Mouse (Mus musculus): ENCODE measurements around the gene Rictor. TPM values are rescaled to one million over a fixed set of nuclear protein-coding genes. Genes with fewer than 3 reads are reported as not detected.
A peak's percentile ranks its signal among the peaks of the same experiment; 100 is the strongest.
"Not testable (repeated sequence)": the region's sequence is repeated elsewhere in the genome, so short reads cannot be mapped to it uniquely, and the experiment has no call there.

Rictor gene
- polyA plus RNA-seq, 1 experiment from 2014 or later, result 55.5 TPM

DNA sequence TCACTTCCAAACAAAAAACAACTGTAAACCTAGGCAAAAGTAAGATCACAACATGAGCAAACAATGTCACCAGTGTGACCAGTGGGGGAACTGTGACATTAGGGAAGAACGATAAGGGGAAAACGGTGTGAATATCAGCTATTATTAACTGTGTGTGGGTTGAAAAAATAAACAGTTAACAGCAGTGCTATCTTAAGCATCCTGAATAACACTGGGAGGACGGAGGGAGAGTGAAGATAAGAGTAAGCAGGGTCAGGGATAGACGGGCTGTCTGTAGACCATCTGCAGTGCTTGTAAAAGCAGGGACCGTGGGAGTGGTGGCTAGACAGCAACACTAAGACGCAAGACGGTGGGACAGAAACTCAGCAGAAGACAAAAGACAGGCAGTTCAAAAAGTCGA lies 35.5 kb downstream of the Rictor start:
- H3K27me3 ChIP-seq (replicated peaks), result no peaks in the 10 kb centered on the region
- no peak overlapping the region for H3K9ac ChIP-seq
- WGBS, result 45% methylated on average over 8 of the region's 8 CpGs
- ATAC-seq (ENCODE audit: low FRiP score, low read depth), result no peak
- no peaks in the 10 kb centered on the region for H3K4me1 ChIP-seq
- H3K36me3 ChIP-seq, result peaks cover 19% of the 10 kb centered on the region
- H3K9me3 ChIP-seq, result no peaks in the 10 kb centered on the region
- no peak overlapping the region for H3K4me3 ChIP-seq
- no peak overlapping the region for H3K4me2 ChIP-seq (replicated peaks)
- H3K27ac ChIP-seq, result no peak overlapping the region

DNA sequence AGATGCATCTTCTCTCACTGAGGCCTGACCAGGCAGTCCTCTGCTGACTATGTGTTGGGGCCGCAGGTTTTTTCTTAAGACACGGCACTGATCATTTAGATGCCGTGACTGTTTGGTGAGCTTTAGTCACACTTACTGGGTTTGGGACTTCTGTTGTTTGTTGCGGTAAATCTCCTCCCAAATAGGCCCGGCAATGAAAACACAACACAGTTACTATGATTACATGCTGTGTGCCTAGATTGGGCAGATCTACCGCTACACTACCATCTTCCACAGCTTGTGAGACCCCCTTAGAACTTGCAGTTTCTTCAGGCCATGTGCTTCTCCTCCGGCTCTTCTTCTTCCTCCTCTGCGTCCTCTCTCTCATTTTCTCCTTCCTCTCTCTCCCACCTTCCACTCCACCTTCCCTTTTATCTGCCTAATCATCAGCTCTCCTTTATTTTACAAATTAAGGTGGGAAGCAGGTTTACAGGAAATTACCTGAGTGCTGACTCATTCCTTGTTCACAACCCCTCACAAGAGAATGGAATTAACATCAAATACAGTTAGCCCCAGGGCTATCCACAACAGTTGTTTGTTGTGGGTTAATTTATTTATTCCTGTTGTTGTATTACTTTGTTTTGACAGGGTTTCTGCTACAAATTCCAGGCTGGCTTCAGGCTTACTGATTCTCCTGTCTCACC lies 38.3 kb downstream of the Rictor start:
- ATAC-seq (ENCODE audit: low FRiP score, low read depth); H3K27ac ChIP-seq; H3K9ac ChIP-seq; H3K9me3 ChIP-seq; H3K4me3 ChIP-seq; H3K4me2 ChIP-seq (replicated peaks); H3K27me3 ChIP-seq (replicated peaks); H3K4me1 ChIP-seq: not testable (repeated sequence)
- 65% methylated on average over 8 of the region's 8 CpGs for WGBS
- peaks cover 16% of the 10 kb centered on the region; the same call in 1 of the 2 replicates for H3K36me3 ChIP-seq

DNA sequence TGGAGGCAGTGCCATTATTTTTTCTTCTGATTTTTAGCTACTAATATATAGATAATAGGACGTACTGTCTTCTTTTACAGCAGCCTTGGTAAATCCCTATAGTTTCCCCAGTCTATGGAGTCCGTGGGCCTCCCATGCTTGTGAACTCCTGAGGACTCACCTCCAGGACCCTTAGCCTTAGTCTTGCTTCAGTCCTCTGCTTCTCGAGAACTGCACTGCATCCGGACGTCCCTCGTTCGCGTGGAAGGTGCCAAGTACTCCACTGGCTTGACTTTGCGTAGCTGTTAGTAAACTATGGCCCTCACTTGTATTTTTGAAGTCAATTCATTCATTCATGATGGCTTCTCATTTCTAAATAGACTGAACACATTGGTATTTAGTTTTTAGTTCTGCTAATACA lies 38.8 kb downstream of the Rictor start:
- no peaks in the 10 kb centered on the region for H3K27me3 ChIP-seq (replicated peaks)
- no peak for ATAC-seq (ENCODE audit: low FRiP score, low read depth)
- H3K9ac ChIP-seq, result no peak overlapping the region
- H3K27ac ChIP-seq, result no peak overlapping the region
- H3K4me2 ChIP-seq (replicated peaks), result no peak overlapping the region
- WGBS, result 90% methylated on average over 9 of the region's 9 CpGs
- H3K36me3 ChIP-seq, result peaks cover 17% of the 10 kb centered on the region; the same call in 1 of the 2 replicates
- no peaks in the 10 kb centered on the region for H3K9me3 ChIP-seq
- H3K4me3 ChIP-seq, result no peak overlapping the region
- no peaks in the 10 kb centered on the region for H3K4me1 ChIP-seq

DNA sequence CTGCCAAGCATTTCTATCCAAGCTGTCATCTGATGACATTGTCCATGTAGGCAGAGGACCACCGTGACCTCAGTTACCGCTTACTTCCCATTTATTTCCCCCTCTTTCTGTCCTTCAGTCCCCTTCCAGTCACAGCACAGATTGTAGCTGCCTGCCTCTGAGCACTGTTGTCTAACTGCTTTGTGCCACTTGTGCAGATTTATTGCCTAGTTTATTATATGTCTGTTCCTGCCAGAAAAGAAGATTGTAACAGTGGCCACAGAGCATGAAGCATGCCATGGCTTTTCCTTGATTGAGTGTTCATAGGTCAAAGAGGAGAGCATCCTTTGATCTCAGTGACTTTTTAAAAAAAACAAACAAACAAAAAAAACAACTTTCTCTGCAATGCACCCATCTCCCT lies 46.2 kb downstream of the Rictor start:
- Histone ChIP-seq H3K4me1 (no peaks in the 10 kb centered on the region), H3K36me3 (peaks cover 9% of the 10 kb centered on the region; the same call in 1 of the 2 replicates), H3K9ac (no peak overlapping the region), H3K4me3 (no peak overlapping the region), H3K27ac (no peak overlapping the region), H3K9me3 (no peaks in the 10 kb centered on the region), H3K4me2 (replicated peaks) (no peak overlapping the region), H3K27me3 (replicated peaks) (no peaks in the 10 kb centered on the region)
- WGBS, result 59% methylated on average over 2 of the region's 2 CpGs
- ATAC-seq (ENCODE audit: low FRiP score, low read depth), result no peak

DNA sequence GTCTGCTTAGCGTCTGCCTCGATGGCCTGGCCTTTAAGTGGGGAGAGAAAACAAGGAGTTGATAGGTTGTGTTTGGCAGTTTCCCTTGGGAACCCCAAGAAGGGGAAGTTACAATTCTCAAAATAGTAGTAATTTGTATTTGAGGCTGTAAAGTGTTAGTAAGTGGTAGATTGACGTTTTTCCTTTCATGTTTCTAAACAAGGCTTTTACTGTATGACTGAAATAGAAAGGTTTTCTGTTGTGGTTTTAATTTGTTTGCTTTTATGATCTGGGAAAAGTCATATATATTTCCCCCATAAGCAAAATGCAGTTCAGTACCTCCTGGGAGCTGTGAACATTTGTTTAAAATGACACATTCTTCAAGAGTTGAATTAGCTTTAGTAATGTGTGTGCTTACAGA lies 64.1 kb downstream of the Rictor start:
- Histone ChIP-seq H3K4me3 (no peak overlapping the region), H3K36me3 (peaks cover 60% of the 10 kb centered on the region), H3K4me2 (replicated peaks) (no peak overlapping the region), H3K4me1 (no peaks in the 10 kb centered on the region), H3K9ac (no peak overlapping the region), H3K9me3 (no peaks in the 10 kb centered on the region), H3K27ac (no peak overlapping the region), H3K27me3 (replicated peaks) (no peaks in the 10 kb centered on the region)
- ATAC-seq (ENCODE audit: low FRiP score, low read depth), result no peak
- WGBS, result 91% methylated on average over 3 of the region's 3 CpGs

DNA sequence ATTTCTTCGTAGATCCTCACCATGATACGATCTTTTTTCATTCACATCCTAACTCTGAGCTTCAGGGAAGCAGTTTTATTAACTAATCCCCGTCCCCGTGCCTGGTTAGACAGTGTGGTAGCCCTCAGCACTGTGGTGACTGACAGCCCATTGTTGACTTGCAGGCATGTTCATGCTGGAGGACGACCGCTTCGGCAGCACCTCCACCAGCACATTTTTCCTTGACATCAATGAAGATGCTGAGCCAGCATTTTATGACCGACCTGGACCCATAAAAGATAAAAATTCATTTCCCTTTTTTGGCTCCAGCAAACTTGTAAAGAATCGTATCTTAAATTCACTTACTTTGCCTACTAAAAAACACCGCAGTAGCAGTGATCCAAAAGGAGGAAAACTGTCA lies 78.0 kb downstream of the Rictor start:
- no peaks in the 10 kb centered on the region for H3K4me1 ChIP-seq
- no peak overlapping the region for H3K4me2 ChIP-seq (replicated peaks)
- no peak overlapping the region for H3K27ac ChIP-seq
- no peaks in the 10 kb centered on the region for H3K9me3 ChIP-seq
- ATAC-seq (ENCODE audit: low FRiP score, low read depth), result no peak
- 93% methylated on average over 10 of the region's 10 CpGs for WGBS
- no peak overlapping the region for H3K4me3 ChIP-seq
- H3K9ac ChIP-seq, result no peak overlapping the region
- no peaks in the 10 kb centered on the region for H3K27me3 ChIP-seq (replicated peaks)
- peaks cover 75% of the 10 kb centered on the region for H3K36me3 ChIP-seq

DNA sequence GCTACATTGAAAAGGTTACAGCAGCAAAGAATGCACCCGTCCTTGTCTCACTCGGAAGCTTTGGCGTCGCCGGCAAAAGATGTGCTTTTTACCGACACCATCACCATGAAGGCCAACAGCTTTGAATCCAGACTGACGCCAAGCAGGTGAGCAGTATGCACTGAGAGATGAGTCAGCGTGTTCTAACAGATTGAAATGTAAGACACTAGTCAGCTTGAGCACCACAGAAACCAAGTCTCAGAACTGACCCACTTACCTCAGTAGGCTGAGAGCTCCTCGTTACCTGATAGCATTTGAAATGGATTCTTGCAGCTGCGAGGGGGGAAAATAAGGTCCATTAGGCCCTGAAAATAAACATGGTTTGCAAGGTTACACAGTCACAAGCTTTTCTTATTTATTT lies 79.1 kb downstream of the Rictor start:
- no peaks in the 10 kb centered on the region for H3K4me1 ChIP-seq
- no peaks in the 10 kb centered on the region for H3K9me3 ChIP-seq
- no peak overlapping the region for H3K27ac ChIP-seq
- H3K9ac ChIP-seq, result no peak overlapping the region
- H3K4me2 ChIP-seq (replicated peaks), result no peak overlapping the region
- H3K4me3 ChIP-seq, result no peak overlapping the region
- peaks cover 76% of the 10 kb centered on the region for H3K36me3 ChIP-seq
- WGBS, result 92% methylated on average over 10 of the region's 10 CpGs
- no peak for ATAC-seq (ENCODE audit: low FRiP score, low read depth)
- no peaks in the 10 kb centered on the region for H3K27me3 ChIP-seq (replicated peaks)

DNA sequence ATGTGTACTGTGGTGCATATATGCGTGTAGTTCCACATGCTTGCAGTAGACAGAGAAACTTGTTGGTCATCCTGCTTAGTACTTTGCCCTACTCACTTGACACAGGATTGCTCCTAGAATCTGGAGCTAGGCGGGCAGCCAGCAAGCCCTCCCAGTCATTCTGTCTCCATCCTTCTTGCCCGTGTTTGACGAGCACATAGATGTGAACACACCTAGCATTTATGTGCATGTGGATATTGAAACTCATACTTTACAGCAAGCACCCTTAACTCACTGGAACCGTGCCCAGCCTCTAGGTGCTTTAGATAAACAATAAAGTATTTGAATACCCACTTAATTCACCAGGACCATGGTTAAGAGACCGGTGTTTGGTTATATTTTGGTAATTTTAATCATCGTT lies 81.8 kb downstream of the Rictor start:
- no peak overlapping the region for H3K4me3 ChIP-seq
- H3K9me3 ChIP-seq, result no peaks in the 10 kb centered on the region
- no peak for ATAC-seq (ENCODE audit: low FRiP score, low read depth)
- peaks cover 80% of the 10 kb centered on the region for H3K36me3 ChIP-seq
- no peaks in the 10 kb centered on the region for H3K4me1 ChIP-seq
- no peak overlapping the region for H3K27ac ChIP-seq
- no peak overlapping the region for H3K4me2 ChIP-seq (replicated peaks)
- no peak overlapping the region for H3K9ac ChIP-seq
- 94% methylated on average over 7 of the region's 7 CpGs for WGBS
- H3K27me3 ChIP-seq (replicated peaks), result no peaks in the 10 kb centered on the region

DNA sequence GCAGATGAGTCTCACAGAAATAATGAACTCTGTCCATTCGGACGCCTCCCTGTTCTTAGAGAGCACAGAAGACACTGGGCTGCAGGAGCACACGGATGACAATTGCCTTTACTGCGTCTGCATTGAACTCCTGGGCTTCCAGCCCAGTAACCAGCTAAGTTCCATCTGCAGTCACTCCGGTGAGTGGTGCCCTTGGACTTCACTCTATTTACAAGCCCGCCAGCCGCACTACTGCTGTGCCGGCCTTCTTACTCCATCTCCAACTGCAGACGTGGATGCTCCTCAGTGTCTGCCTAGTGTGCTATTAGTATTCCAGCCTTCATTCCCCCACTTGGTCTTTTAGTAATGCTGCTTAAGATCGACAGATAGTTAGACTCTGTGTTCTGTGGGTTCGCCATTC lies 83.5 kb downstream of the Rictor start:
- whole genome bisulfite sequencing, result 92% methylated on average over 11 of the region's 11 CpGs
- Histone ChIP-seq H3K4me1 (no peaks in the 10 kb centered on the region), H3K4me3 (no peak overlapping the region), H3K27me3 (replicated peaks) (no peaks in the 10 kb centered on the region), H3K36me3 (peaks cover 85% of the 10 kb centered on the region), H3K9ac (no peak overlapping the region), H3K9me3 (no peaks in the 10 kb centered on the region), H3K4me2 (replicated peaks) (no peak overlapping the region), H3K27ac (no peak overlapping the region)
- ATAC-seq (ENCODE audit: low FRiP score, low read depth), result no peak

DNA sequence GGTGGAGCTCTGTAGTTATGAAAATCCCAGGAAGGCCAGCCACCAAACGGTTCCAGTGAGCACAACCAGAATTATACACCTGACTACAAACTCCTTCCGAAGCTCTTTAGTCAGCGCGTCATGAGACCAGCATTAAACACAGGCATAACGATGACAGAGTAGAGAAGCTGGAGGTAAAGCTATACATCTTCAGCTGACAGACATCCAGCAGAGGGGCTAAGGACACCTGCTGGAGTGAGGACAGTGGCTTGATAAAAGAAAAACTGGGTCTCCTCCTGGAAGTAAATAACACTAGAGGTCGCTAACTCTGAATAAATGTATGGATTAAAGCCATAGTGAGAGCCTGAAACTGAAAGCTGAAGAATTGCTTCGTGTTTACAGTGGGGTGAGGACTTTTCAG lies 84.7 kb downstream of the Rictor start:
- Histone ChIP-seq H3K4me1 (no peaks in the 10 kb centered on the region), H3K9ac (no peak overlapping the region), H3K27ac (no peak overlapping the region), H3K36me3 (peaks cover 85% of the 10 kb centered on the region), H3K4me3 (no peak overlapping the region), H3K4me2 (replicated peaks) (no peak overlapping the region), H3K9me3 (no peaks in the 10 kb centered on the region), H3K27me3 (replicated peaks) (no peaks in the 10 kb centered on the region)
- WGBS, result 85% methylated on average over 7 of the region's 7 CpGs
- ATAC-seq (ENCODE audit: low FRiP score, low read depth), result no peak

DNA sequence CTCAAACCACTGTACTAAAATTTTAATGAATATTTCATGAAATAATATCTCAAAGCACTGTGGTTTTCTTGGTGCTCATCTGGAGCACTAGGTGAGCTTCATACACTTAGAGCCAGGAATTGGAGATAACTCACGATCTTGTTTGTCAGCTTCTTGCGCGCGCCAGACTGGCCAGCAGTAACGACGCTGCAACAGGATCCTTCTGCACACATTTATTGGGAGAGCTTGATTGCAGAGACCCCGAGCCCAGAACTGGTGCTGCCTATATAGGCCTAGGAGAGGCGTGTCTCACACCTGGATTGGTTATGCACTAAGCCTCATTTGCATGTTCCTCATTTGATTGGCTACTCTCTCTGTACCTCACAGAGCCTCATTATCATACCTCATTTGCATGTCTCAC lies 93.0 kb downstream of the Rictor start:
- H3K9ac ChIP-seq; H3K4me2 ChIP-seq (replicated peaks); ATAC-seq (ENCODE audit: low FRiP score, low read depth); H3K4me3 ChIP-seq; H3K9me3 ChIP-seq; H3K27me3 ChIP-seq (replicated peaks); H3K4me1 ChIP-seq; H3K27ac ChIP-seq: not testable (repeated sequence)
- 93% methylated on average over 8 of the region's 8 CpGs for WGBS
- peaks cover 28% of the 10 kb centered on the region for H3K36me3 ChIP-seq

DNA sequence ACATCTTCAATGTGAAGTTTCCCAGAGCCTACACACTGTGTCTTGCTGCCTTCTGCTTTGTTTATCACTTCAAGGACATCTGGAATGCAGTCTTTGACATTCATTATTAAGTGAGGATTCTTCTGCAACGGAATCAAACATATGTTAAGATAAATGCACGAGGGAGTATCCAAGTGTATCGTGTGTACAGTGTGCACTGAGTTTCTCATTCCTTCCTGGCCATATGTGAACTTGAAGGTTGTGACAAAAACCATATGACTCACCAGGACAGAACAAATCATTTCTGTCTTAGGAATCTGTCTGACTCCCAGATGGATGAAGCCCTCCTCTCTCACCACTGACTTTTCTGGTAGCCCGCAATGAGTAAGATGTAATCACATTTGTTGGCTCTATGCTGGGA lies 107.6 kb downstream of the Rictor start:
- H3K4me2 ChIP-seq (replicated peaks), result no peak overlapping the region
- WGBS, result 90% methylated on average over 4 of the region's 4 CpGs
- no peaks in the 10 kb centered on the region for H3K4me1 ChIP-seq
- H3K4me3 ChIP-seq, result no peak overlapping the region
- no peak overlapping the region for H3K27ac ChIP-seq
- no peaks in the 10 kb centered on the region for H3K27me3 ChIP-seq (replicated peaks)
- H3K9me3 ChIP-seq, result peaks cover 6% of the 10 kb centered on the region; the same call in 1 of the 2 replicates
- no peak overlapping the region for H3K9ac ChIP-seq
- no peaks in the 10 kb centered on the region for H3K36me3 ChIP-seq
- ATAC-seq (ENCODE audit: low FRiP score, low read depth), result no peak

DNA sequence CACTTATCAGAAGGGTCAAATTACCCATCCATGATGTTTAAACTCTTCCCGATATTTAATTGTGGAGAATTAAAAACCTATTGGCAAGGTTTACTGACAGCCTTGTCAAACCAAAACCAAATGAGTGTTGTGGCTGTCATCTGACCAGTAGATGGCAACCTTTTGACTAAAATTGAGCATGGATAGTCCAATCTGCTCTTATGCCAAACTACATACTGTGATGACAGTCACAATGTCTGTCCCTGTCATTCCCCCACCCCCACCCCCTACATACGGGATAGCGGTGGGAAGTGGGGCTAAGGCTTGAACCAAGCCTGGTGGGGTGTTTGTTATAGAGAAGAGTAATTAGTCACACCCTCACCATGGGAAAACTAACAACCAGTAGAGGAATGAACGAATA lies 132.0 kb downstream of the Rictor start:
- no peaks in the 10 kb centered on the region for H3K27me3 ChIP-seq (replicated peaks)
- H3K4me3 ChIP-seq, result no peak overlapping the region
- ATAC-seq (ENCODE audit: low FRiP score, low read depth), result peak; percentile 78
- 53% methylated on average over 4 of the region's 4 CpGs for WGBS
- H3K9me3 ChIP-seq, result no peaks in the 10 kb centered on the region
- H3K4me2 ChIP-seq (replicated peaks), result no peak overlapping the region
- no peaks in the 10 kb centered on the region for H3K4me1 ChIP-seq
- no peak overlapping the region for H3K27ac ChIP-seq
- no peaks in the 10 kb centered on the region for H3K36me3 ChIP-seq
- H3K9ac ChIP-seq, result no peak overlapping the region
